In the genomic region with DNA sequence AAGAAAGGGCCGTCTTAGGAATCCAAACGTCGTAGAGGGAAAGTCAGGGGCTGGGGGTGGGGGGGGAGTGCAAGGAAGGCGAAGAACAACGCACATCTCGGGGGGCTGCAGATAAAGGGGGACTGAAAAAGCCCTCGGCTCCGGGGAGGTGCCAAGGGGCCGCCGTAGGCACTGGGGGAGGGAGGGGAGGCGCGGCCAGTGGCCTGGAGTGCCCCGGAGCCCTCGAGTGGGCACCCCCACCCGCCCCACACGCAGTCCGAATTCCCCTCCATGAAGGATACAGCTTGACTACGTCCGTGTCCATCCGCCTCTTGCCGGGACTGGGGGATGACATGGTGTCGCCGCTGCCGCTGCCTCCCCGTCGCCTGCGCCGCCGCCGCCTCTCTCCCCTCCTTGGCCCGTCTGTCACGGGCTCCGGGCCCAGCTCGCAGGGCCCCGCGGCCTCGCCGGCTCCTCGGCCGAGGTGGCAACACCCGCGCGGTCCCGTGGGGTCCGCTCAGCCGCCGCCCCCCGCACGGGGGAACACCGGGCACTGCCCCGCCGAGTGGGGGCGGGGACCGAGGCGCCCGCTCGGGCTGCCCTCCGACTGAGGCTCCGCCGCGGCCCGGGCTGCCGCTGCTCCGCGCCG, we compare ENCODE assay signal across 8 mouse cellular contexts. TPM values are rescaled to one million over a fixed set of nuclear protein-coding genes. Genes with fewer than 3 reads are reported as not detected.
DNase-seq lines count a peak whose midpoint lies in the region; ATAC-seq lines count a peak whose summit lies in the region.
"Not testable (repeated sequence)": the region's sequence is repeated elsewhere in the genome, so short reads cannot be mapped to it uniquely, and the experiment has no call there.

No protein-coding gene starts in this region.

- not testable (repeated sequence) for ATAC-seq in heart, embryonic 13.5 days (ENCODE audit: extremely low read depth, insufficient number of reproducible peaks, low FRiP score, low TSS enrichment); kidney, embryonic 15.5 days (replicated peaks; ENCODE audit: low FRiP score); liver, embryonic 12.5 days

- peak overlapping the region; percentile 72 for H3K4me3 ChIP-seq in forebrain, embryonic 10.5 days
- H3K4me3 ChIP-seq in heart, embryonic 13.5 days: peak overlapping the region; percentile 92
- peak overlapping the region; percentile 79 for H3K4me3 ChIP-seq in kidney, embryonic 15.5 days (replicated peaks)
- H3K4me3 ChIP-seq in liver, embryonic 12.5 days: peak overlapping the region; percentile 76
- peak overlapping the region; percentile 72 for H3K4me3 ChIP-seq in midbrain, embryonic 10.5 days

- peak overlapping the region; percentile 97 for H3K9ac ChIP-seq in heart, embryonic 13.5 days
- H3K9ac ChIP-seq in kidney, embryonic 15.5 days: peak overlapping the region; percentile 85
- H3K9ac ChIP-seq in liver, embryonic 12.5 days: peak overlapping the region; percentile 92

- H3K4me1 ChIP-seq in forebrain, embryonic 10.5 days: peaks cover 70% of the 10 kb centered on the region
- peaks cover 55% of the 10 kb centered on the region for H3K4me1 ChIP-seq in heart, embryonic 13.5 days
- peaks cover 61% of the 10 kb centered on the region for H3K4me1 ChIP-seq in kidney, embryonic 15.5 days
- peaks cover 88% of the 10 kb centered on the region for H3K4me1 ChIP-seq in liver, embryonic 12.5 days
- H3K4me1 ChIP-seq in midbrain, embryonic 10.5 days: peaks cover 58% of the 10 kb centered on the region

- not testable (repeated sequence) for H3K9me3 ChIP-seq in forebrain, embryonic 10.5 days; heart, embryonic 13.5 days; kidney, embryonic 15.5 days (replicated peaks); liver, embryonic 12.5 days (replicated peaks); midbrain, embryonic 10.5 days (replicated peaks)

- under 1% methylated on average over 47 of the region's 66 CpGs for WGBS in forebrain, embryonic 10.5 days
- under 1% methylated on average over 57 of the region's 66 CpGs for WGBS in heart, embryonic 13.5 days
- under 1% methylated on average over 59 of the region's 66 CpGs for WGBS in kidney, embryonic 15.5 days
- WGBS in liver, embryonic 12.5 days (ENCODE audit: insufficient replicate concordance): under 1% methylated on average over 43 of the region's 66 CpGs
- under 1% methylated on average over 53 of the region's 66 CpGs for WGBS in midbrain, embryonic 10.5 days

- peak; percentile 35 for DNase-seq in 3T3-L1 (ENCODE audit: low read depth, low spot score)
- peak; percentile 18 to 29 for DNase-seq in adrenal gland, postnatal 4 days (ENCODE audit: low spot score in 2 of 2)
- DNase-seq in forebrain, embryonic 10.5 days (ENCODE audit: extremely low spot score, low spot score): not testable (repeated sequence)
- peak; percentile 55 for DNase-seq in midbrain, embryonic 10.5 days (ENCODE audit: low spot score)
- peak; percentile 47 for DNase-seq in right cerebral cortex, postnatal 4 days

- H3K36me3 ChIP-seq in forebrain, embryonic 10.5 days (replicated peaks); heart, embryonic 13.5 days; kidney, embryonic 15.5 days; liver, embryonic 12.5 days; midbrain, embryonic 10.5 days: not testable (repeated sequence)

- peak overlapping the region; percentile 91 for H3K4me2 ChIP-seq in heart, embryonic 13.5 days
- peak overlapping the region; percentile 68 for H3K4me2 ChIP-seq in kidney, embryonic 15.5 days
- peak overlapping the region; percentile 86 for H3K4me2 ChIP-seq in liver, embryonic 12.5 days

- H3K27ac ChIP-seq in forebrain, embryonic 10.5 days: peak overlapping the region; percentile 88
- H3K27ac ChIP-seq in heart, embryonic 13.5 days (replicated peaks): peak overlapping the region; percentile 97
- peak overlapping the region; percentile 95 for H3K27ac ChIP-seq in kidney, embryonic 15.5 days
- H3K27ac ChIP-seq in liver, embryonic 12.5 days: peak overlapping the region; percentile 97
- H3K27ac ChIP-seq in midbrain, embryonic 10.5 days (replicated peaks): peak overlapping the region; percentile 88

- H3K27me3 ChIP-seq in forebrain, embryonic 10.5 days (ENCODE audit: poor library complexity, severe bottlenecking); heart, embryonic 13.5 days (replicated peaks); kidney, embryonic 15.5 days; liver, embryonic 12.5 days (replicated peaks); midbrain, embryonic 10.5 days (ENCODE audit: low read depth, poor library complexity, severe bottlenecking): not testable (repeated sequence)

RNA-seq across cellular contexts. Expression of a gene that starts 0.5 kb away (rescaled TPM):
- 100 to 1,000 TPM; 108 to 113 TPM for total RNA-seq in adrenal gland, postnatal 4 days (2021)
- polyA plus RNA-seq in forebrain, embryonic 10.5 days (2016; fragmentation: Nextera tagmentation; extraction: Ambion mirVana): 28.3 and 31.2 TPM in 2 replicates
- 46.6 and 49.8 TPM in 2 replicates for polyA plus RNA-seq in heart, embryonic 13.5 days (2015; fragmentation: Nextera tagmentation; extraction: Ambion mirVana)
- polyA plus RNA-seq in kidney, embryonic 15.5 days (2015; fragmentation: Nextera tagmentation; extraction: Ambion mirVana): 50.6 and 50.9 TPM in 2 replicates
- polyA plus RNA-seq in liver, embryonic 12.5 days (2016; fragmentation: Nextera tagmentation; extraction: Ambion mirVana): 31.6 and 33.4 TPM in 2 replicates
- polyA plus RNA-seq in midbrain, embryonic 10.5 days (2016; fragmentation: Nextera tagmentation; extraction: Ambion mirVana): 29.0 and 35.1 TPM in 2 replicates
